Mouse (Mus musculus) kidney, adult 2 months (tissue): ENCODE measurements at regions not wholly inside any gene's neighbourhood (a gene's known extent, or its start where the extent isn't known, plus 50 kb on each side); places are given as distances from the start of the nearest gene placed in this dataset.

ENCODE experiments used
- CTCF ChIP-seq: fragments of 200-500 bp; conservative IDR thresholded peaks from 2 replicates; pipeline ENCODE4 v1.5.1; 2011; ENCODE audit warnings: low read depth, mild to moderate bottlenecking, control low read depth, low read length, moderate library complexity, mixed read lengths; ENCODE audit not compliant: insufficient read depth, insufficient read length
- POLR2A ChIP-seq: fragments of 200-500 bp; IDR thresholded peaks from one replicate; pipeline ENCODE4 v1.6.1; 2011; ENCODE audit warnings: low read depth, low read length, control low read depth

GRCm38 (mm10) chr8:17618846-17619245, 1359.2 kb downstream of the Defb40 start:
- no peak for TF ChIP-seq POLR2A
- no peak for TF ChIP-seq CTCF
